Mouse (Mus musculus): ENCODE data around the gene Fam234b. TPM values are rescaled to one million over a fixed set of nuclear protein-coding genes. Genes with fewer than 3 reads are reported as not detected.

Fam234b gene
- polyA plus RNA-seq (2012): 3.9 and 5.2 TPM in 2 replicates

DNA sequence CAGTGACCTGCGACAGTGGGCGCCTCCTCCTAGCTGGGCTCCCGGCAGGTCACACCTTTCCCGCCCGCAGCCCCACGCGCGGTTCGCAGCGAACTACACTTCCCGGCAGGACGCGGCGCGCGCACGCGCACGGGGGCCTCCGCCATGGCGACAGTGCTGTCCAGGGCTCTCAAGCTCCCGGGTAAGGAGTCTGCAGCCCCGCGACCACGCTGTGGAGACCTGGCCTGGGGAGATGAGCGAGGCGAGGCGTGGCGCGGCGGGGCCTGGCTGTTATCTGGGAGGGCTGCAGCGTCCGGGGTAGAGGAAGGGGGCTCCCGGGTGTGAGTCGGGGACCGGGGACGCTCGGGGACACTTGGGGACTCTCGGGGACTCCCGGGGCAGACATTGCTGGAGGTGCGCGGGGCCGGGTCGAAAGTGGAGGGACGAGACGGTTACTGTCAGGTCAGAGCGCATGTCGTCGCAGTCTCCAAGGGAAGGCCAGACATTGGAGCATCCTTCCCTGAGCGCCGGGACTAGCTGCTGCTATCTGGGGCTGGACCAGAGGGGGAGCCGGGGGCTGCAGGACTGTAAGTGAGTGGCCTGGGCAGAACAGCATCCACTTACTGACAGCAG lies at the start of gene Fam234b, which contains the start of gene Hebp1:
TSS of gene Fam234b (plus strand) at position 57 of the 612 bp plus-strand sequence.
TSS of gene Hebp1 (minus strand) at position 102 of the 612 bp plus-strand sequence.

DNA sequence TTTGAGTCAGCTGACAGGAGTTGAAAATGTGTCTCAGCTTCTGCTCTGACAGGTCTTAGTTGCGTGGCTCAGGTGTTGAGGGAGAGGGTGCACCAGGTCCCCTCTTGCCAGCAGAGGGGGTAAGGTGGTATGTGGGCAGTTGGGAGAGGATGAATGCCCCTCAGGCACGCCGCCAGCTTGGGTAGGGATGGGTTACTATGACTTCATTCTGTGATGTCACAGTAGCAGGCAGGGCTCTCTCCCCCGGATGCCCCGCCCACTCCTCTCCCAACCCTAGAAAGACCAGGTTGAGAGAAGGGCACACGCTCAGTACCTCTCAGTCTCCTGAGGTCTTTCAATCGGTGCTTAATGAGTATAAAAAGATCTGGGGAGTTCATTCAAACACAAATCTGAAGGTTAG lies 56.4 kb downstream of the Fam234b start, which contains the start of gene Gsg1:
TSS of gene Gsg1 (minus strand) at position 199 of the 400 bp plus-strand sequence.

Other genes starting within 250 kb of the Fam234b start
- 0.16 and 0.37 TPM in 2 replicates for gene Apold1, start 216.3 kb upstream of the Fam234b start, polyA plus RNA-seq (2012)
- gene Ddx47, start 186.4 kb upstream of the Fam234b start, polyA plus RNA-seq (2012): 10.0 and 13.2 TPM in 2 replicates
- 0.21 and 0.34 TPM in 2 replicates for gene Gprc5a, start 132.3 kb upstream of the Fam234b start, polyA plus RNA-seq (2012)
- not detected in 2 replicates for gene Gprc5d, start 79.7 kb upstream of the Fam234b start, polyA plus RNA-seq (2012)
- 3.8 and 4.3 TPM in 2 replicates for gene Hebp1, start within 50 bp of the Fam234b start, polyA plus RNA-seq (2012)
- not detected in 2 replicates for gene Gsg1, start 56.4 kb downstream of the Fam234b start, polyA plus RNA-seq (2012)
- gene Pbp2, start 112.4 kb downstream of the Fam234b start, polyA plus RNA-seq (2012): not detected in 2 replicates
- 1.1 TPM in 2 replicates for gene Emp1, start 164.6 kb downstream of the Fam234b start, polyA plus RNA-seq (2012)

All from megakaryocyte-erythroid progenitor cell, adult 5 weeks (primary cell).